Mouse (Mus musculus) kidney, adult 18-20 months (tissue): Measurements from ENCODE around the gene Me1.

Source experiments
- DNase-seq: peaks from one replicate; pipeline ENCODE4 v3.0.0; 2021

The Me1 gene

DNA sequence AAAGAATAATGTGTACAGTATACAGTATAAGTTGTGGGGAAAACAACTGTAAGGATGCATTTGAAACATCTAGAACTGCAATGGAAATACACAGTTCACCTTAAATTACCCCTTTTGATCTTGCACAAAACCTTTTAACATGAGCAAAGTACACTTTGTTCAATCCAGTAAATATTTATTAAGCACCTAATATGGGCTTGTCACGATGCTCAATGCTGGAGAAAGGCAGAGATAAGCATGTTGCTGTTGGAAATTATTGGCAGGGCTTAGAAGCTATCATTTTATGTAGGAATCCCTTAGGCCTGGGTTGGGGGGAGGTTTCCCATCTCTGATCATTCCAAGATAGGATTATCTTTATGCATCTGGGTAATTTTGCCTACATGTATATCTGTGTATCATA, 11.7 kb upstream of the Me1 start:
- DNase-seq: no peak

DNA sequence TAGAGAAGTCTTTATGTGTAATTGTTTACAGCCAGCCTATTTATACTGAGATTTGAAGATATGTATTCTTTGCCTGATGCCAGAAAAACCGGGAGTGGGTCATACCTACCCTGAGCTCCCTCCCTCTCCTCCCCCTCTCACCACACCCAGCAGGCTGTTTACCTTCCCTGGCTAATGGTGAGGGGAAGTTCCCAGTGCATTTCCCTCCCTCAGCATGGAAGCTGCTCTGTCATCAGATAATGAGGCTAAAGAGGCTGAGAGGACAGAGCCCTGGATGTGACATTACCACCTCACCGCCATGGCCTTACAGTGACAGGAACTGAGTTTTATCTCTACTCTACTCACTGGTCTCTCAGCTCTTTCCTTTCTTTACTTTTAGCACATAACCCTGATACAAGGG, 6.1 kb upstream of the Me1 start:
- DNase-seq: no peak

DNA sequence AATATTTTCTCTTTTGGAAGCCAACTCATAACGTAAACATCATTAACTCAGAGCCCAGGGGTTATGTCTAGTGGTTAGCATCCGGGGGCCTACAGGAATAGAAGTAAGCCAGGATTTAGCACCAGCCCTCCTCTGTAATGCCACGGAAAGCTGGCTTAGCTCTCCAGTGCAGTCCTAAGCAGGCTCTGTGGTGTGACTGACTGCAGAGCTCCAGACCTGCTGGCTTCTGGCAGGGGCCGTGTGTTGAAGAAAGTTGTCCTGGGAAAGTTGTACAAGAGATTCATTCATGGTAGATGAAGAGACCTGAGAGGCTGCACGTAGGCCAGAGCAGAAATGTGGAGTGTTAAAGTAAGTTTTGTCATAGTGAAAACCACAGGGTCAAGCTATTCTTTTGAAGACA, 5.5 kb upstream of the Me1 start:
- DNase-seq: peak; percentile 16

DNA sequence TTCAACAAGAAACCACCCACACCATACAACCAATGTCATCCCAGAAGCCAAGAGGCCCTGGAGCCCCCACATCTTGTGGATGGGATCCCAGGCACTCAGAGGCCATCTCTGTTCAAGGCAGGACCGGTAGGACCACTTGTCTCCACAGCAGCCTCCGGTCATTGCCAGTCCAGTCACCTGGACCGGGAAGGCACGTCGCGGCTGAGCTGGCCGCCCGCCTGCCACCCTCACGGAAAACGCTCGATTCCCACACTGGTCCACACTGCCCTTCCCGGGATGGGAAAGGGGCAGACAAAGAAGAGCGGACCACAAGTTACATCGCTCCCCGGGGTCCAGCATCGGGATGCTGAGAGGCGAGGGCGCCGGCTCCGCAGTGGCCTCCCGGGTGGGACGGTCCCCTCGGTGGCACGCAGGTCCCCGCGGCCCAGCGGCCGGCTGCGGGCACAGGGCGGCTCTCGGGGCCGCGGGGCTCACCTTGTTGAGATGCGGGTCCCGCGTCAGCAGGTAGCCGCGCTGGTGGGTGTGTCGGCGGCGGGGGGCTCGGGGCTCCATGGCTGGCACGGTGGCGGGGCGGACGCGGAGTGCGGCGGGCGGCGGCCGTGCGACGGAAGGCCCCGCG, 445 bp downstream of the Me1 start:
- DNase-seq: peak; percentile 59

DNA sequence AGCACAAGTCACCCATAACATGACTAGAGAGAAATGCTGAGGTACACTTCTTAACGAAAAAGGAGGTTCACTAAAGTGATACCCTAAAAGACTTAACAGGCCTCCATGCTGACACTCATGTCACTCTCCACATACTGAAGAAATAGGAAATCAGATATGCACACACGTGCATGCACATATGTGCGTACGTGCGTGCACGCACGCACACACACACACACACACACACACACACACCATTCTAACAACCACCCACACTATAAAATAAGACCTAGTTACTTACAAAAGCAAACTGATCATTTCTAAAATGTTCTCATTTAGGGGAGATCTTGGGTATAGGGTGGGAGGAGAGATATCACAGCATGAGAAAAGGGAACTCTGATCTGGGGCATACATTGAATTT, 1.1 kb downstream of the Me1 start:
- DNase-seq: no peak

DNA sequence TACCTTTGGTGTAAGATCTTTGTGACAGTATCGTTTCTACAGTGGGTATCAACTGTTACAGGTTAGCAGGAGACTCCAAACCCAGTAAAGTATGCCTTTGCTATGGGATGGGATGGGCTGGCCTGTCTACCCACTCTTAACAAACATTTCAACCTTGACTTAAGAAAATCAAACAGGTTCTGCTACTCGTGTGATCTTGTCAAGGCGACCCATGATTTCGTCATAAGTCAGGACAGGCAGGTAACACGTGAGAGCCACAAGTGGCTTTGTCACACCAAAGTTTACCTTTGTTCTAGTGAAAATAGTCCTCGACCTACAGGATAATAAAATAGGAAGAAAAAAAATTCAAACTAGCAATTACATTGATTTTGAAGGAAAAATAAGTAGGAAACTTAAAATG, 1.8 kb downstream of the Me1 start:
- DNase-seq: no peak

DNA sequence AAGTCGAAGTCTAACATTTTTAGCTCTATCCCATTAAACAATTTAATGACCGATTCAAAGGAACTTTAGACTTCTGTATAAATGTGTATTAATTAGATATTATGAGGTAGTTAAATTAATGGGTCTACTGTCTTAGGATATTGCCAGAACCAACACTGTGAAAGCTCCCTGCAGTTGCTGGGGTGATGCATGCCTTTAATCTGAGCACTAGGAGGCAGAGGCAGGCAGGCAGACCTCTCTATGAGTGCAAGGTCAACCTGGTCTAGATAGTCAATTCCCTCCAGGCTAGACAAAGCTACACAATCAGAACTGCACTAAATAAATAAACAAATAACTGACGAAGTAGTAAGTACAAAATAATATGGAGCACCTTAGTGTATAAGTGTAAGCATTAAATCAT, 3.1 kb downstream of the Me1 start:
- DNase-seq: no peak

DNA sequence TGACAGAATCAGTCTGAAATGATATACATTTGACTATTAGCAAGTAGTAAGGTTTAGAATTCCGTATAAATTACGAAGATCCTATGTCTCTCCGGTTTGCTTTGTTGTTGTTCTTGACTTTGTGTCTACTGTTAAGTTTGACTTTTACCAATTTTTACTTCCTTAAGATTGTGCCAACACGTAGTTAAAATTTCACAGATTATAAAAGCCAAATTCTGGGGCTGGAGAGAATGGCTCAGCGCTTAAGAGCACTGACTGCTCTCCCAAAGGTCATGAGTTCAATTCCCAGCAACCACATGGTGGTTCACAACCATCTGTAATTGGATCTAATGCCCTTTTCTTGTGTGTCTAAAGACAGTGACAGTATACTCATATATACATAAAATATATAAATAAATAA, 3.5 kb downstream of the Me1 start:
- no peak for DNase-seq

DNA sequence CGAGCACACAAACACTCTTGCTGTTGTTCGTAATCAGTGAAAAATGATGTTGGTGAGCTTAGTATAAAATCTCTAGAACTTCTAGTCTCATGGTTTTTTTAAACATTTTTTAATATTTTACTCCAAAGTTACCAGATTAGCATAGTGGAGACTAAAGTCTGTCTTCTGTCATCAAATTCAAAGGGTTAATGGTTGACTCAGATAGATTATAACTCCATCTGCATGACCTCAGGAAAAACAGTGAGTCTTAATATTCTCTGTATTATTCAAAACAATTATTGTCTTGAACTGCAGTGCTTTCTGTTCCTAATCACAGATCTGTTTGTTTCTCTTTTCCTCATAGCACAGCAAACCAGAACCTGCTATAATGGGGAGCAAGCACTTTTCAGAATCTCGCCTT, 4.7 kb downstream of the Me1 start:
- DNase-seq: no peak

DNA sequence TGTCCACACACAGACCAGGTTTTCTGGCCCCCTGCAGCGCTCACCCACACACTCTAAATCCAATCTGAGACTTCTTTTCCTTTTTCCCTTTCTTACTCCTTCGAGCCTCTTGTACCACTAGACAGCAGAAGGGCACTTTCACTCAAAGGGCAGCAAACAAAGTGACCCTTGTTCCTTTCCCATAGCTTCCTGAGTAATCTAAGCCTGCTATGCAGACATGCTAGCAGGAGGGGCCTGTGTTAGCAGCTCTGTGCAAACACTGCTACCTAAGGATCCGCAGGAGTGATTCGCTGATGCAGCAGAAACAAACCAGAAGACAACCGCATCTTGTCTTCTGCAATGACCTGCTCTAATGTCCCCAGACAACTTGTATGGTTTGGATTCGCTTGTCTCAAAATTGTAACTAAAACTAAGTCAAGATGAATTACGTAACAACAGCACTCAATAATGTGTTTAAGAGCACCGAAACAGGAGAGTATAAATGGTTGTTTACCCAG, 12.0 kb downstream of the Me1 start:
- no peak for DNase-seq

DNA sequence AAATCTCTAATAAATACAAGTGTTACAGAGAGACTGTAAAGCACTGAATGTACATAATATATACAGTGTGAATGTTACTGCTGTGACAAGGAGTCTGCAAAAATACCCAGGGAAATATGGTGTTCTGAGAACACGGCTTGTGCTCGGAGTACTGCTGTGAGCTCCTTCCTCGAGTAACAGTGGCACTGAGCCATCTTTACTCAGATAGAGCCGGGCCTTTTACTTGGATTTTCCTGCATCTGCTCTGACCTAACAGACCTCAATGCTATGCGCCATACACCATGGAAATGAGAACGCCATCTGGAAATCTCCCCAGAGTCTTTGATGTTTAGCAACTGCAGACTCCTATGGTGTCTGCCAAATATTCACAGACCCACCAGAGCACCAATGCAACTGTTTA, 12.9 kb downstream of the Me1 start:
- DNase-seq: no peak

DNA sequence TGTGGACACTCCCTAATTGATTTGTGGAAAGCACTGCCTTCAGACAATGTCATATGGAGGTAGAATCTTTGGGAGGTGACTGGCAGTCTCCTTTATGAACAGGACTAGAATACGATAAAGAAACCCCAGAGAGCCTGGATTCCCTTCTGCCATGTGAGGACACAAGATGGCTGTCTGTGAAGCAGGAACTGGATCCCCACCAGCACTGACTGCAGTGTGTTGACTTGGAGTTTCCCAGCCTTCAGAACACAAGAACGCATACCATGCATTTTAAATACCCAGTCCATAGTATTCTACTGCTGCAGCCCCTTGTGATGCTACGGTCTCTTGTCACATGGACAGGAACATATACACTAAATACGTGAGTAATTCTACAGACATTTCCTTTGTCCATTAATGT, 13.5 kb downstream of the Me1 start:
- DNase-seq: no peak

DNA sequence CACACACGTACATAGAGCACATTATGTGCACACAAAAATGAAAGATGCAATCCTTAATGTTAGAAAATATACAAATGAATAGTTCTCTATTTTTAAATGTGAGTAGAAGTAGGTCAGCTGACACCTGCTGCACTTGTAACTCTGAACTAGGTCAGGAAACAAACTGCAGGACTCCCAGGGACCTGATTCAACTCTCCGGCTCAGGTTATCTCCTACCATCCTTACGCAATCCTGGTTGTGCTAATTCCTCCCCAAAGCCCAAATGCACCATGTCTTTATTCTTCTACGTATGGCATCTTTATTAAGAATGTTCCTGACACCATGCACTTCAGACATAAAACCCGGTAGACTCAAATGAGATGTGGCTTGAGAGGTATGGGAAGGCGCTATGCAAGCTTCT, 15.3 kb downstream of the Me1 start:
- no peak for DNase-seq

DNA sequence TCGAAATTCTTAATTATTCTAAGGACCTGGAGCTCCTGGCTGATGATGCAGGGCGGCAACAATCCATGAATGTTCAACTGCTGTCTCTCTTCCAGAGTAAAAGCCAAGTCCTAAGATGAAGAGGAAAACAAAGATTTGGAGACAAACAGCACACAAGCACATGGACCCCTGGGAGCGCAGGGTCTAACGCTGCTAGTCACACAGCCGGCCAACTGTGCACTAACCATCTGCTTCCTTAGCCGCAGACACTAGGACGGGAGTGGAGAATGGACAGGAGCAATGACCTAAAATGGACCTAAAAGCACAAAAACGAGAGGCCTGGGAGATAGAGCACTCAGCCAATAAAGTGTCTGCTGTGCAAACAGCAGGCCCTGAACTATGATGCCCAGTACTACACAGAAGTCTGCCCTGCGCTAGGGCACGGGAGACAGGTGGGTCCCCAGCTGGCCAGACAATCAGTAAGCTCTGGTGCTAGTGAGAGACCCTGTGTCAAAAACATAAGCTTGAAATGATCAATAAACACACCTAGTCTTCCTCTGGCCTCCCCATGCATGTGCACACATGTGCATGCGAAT, 15.8 kb downstream of the Me1 start:
- no peak for DNase-seq

DNA sequence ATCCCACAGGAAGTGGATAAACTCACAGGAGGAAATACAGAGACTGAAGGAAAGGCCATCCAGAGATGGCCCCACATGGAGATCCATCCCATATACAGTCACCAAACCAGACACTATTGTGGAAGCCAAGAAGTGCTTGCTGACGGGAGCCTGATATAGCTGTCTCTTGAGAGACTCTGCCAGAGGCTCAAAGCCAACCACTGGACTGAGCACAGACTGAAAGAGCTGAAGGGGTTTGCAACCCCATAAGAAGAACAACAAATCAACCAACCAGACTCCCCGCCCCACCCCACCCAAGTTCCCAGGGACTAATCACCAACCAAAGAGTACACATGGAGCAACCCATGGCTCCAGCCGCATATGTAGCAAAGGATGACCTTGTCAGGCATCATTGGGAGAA, 19.5 kb downstream of the Me1 start:
- no peak for DNase-seq

DNA sequence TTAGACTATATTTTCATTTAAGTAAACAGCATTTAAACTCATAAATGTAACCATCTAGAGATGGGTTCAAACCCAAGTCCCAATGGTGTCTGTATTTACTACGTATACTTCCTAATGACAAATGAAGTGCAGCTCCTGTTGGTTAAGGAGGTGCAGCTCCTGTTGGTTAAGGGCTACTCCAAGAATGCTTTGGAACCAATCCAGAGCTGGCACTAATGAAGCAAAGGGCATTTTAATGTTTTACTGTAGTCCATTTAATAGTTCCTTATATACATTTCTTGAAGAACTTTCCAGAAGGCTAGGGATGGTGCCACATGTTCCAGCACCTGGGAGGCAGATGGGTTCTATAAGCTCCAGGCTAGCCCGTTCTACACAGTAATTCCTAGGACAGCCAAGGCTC, 20.3 kb downstream of the Me1 start:
- no peak for DNase-seq

DNA sequence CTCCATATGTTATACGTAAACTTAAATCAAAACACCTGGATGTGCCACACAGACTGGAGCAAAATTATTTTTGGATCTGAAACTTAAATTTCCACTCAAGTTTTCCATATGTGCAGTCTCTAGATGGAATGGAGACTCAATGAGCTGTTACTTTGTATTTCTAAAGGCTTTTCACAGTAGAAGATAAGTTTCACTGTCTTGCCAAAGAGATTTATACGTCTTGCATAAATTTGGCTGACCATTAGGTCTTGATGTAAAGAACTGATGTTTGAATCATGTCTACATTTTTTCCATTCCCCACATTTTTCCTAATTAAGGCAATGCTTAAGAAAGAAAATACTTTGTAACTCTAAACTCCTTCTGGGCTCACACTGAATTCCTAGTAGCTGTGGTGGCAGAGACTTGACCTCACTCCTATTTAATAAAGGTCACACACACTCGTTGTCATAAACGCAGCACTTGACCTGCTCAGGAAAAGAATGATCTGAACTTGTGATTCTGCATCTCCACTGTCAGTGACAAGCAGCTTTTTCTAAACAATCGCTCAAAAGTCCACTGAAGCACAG, 22.8 kb downstream of the Me1 start:
- DNase-seq: no peak

DNA sequence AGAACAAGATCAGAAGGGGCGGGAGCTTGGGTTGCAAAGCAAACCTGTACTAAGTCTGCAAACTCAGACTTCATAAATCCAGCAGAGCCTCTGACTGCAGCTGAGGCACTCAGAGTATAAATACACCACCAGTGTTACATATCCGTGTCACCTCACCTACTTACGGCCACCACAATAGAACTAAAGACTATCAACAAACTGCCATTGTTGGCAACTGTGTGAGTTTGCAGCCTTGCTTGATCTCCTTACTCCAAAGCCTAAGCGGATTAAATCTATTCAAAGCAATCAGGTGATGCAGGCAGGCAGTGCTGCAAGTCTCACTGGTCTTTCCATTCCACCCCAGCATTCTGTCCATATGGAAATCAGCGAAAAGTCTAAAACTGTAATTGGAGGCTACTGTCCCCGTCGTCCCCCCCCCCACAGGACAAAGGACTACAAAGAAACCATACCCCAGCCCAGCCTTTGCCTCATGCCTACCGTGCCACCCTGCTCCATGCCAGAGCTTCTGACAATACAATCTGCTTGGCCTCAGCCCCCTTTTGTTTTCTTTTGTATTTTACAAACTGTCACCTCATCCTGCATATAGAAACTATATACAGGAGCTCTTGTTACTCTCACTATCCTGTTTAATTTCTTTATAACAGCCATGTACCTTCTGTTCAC, 27.0 kb downstream of the Me1 start:
- no peak for DNase-seq

DNA sequence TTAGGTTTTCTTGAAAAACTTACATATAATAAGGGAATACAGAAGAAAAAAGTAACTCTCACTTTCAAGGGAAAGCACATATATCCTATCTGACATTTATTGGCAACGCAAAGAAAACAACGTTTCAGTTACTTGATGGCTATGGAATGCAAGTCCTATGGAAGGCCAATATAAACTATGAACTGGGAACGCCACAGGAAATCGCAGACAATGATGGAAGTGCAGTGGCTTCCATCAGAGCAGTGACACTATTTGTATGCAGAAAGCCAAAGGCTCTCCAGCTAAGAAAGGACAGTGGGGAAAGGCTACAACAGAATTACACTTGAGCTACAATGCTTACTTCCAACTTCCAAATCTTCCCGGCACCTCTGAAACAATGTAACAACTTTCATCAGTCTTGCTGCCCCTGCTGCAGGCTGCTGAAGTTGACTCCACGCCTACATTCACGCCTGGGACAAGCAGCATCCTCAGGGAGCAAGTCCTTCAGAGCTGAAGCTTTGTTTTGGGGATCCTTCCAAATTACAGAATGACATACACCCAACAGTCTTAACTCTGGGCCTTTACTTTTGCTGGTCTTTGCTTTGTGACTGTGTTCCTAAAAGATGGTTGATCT, 28.5 kb downstream of the Me1 start:
- DNase-seq: no peak

DNA sequence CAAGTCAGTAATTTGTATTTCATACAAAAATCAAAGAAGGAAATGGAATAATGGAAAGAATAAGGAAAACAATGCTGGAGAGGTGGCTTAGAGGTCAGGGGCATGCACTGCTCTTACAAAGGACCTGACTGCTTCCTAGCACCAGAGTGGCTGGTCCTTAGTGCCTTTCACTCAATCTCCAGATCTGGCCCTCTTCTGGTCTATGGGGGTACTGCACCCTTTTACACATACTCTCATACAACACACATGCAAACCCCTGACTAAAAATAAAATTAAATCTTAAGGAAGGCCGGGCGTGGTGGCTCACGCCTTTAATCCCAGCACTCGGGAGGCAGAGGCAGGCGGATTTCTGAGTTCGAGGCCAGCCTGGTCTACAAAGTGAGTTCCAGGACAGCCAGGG, 34.1 kb downstream of the Me1 start:
- no peak for DNase-seq

DNA sequence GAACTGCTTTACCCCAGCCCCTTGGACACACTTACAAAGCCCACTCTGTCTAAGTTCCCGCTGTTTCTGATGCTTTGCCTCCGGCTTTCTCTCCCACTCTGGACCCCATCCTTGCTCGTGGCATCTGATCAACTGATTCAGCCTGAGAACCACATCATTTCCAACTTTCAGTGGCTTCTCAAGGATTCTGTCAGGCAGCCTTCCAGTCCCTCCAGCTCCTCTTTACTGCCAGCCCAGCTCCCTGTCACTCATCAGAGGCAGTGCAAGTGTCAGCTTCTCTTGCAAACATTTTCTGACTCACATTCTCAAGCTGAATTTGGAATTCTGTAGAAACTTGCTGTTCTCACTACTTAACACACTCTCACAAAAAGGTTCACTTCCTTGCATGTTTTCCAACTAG, 34.5 kb downstream of the Me1 start:
- no peak for DNase-seq

DNA sequence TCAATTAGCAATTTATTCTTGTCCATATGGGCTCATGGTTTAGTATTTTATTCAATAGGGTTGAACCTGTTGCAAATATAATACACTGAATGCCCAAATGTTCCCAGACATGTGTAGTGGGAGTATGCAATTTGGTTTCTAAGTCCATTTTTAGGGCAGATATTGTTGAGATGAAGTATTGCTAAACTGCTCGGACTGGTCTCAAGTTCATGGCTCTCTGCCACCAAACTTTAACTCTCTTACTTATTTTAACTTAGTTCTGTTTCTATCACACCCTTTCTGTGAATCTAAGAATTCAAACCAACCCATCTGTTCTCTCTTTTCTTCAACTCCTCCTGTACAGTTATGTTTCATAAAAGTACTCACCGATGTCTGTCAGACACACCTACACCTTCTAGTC, 35.4 kb downstream of the Me1 start:
- no peak for DNase-seq

DNA sequence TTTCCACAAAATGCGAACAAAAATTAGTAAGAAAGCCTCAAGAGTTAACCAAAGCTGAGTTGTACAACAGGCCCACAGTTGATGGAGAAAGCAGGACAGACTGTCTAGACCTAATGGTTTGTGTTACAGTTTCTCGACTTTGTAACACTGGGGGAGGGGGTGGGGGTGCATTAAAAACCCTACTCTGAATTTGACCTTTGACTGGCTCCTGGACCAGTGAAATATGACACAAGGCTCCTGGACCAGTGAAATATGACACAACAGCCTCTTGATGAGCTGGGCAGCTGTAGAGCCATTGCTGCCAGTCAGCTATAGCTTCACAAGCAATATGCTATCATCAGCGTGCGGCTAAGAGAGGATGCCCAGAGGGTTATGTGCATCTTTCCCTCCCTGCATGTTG, 37.4 kb downstream of the Me1 start:
- DNase-seq: no peak

DNA sequence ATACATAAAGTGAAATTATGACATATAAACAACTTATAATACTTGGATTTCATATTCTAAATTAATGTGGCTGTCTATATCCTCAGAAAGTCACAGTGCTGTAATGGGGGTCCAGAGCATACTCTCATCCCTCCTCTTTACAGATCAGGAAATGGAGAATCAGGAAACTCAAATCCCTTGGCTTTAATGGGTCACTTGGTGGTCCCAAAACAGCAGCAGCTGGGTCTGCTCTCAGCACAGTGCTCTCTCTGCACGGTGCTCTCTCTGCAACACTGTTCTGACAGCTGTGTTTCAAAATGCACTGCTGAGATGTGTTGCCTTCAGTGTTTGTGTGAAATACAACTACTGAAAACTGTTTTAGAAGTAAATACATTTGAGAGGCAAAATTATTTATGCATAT, 43.6 kb downstream of the Me1 start:
- DNase-seq: no peak
